Mouse (Mus musculus): ENCODE results near the gene Gabarapl1.

- TF ChIP-seq CTCF (IDR thresholded peaks at IDR 0.05; ENCODE audit: extremely low read depth, insufficient read length, insufficient replicate concordance, low read depth, low read length) (no peak), POLR2A (IDR thresholded peaks at IDR 0.05; ENCODE audit: low read depth, low read length) (no peak)
Observed at GRCm38 (mm10) chr6:129548009-129548408, 15.0 kb downstream of the Gabarapl1 start.

All from small intestine, adult 2 months (tissue).